Mouse (Mus musculus): ENCODE measurements around the gene Xrn1.
"Not testable (repeated sequence)": the region's sequence is repeated elsewhere in the genome, so short reads cannot be mapped to it uniquely, and the experiment has no call there.

The Xrn1 gene

DNA sequence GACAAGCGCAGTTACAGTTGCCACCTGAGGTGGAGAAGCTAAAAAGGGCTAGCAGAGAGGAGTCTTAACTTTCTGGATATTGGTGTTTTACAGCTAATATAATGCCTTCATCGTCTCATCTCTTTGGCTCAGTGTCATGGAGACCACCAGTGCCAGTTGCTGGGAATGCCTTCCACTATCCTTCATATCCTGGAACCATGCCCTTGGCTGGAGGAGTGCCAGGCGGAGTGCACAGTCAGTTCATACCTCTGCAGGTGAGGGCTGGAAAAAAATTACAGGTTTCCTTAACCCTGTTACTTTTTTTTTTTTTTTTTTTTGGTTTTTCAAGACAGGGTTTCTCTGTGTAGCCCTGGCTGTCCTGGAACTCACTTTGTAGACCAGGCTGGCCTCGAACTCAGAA, 96.9 kb downstream of the Xrn1 start:
- DNase-seq (ENCODE audit: inconsistent ontology term): no peak

- DNase-seq (ENCODE audit: inconsistent ontology term): no peak
Observed at GRCm38 (mm10) chr9:96054878-96055277, 100.3 kb downstream of the Xrn1 start.

DNA sequence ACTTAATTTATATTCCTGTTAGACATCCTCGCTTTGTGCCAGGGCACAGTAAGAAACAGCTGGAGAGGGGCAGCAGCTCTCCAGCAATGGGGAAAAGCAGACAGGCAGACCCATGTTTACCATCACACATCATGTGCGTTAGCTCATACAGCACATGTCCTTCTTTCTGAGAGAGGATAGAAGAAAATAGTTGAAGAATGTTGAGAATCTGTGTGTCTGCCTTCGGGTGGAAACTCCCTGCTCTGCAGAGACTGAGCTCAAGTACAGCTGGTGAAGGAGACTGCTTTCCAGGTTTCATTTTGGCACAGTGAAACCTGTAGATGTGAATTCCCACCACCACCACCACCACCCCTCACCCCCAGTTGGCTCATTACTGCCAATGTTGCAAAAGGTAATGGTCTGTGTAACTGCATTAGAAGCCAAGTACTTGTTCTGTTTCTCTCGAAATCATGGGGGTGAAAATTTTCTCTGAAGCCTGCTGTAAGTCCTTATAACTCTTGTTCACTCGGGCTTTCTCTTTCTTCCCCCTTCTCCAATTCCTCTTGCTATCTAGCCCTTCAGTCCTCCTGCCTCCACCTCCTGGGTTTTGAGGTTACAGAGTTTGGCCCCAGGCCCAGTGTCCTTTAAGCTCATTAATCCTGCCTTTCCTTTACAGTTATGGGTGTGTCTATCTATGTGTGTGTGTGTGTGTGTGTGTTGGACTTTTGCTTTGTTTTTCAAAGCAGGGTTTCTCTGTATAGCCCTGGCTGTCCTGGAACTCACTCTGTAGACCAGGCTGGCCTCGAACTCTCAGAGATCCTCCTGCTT, 102.1 kb downstream of the Xrn1 start:
- DNase-seq (ENCODE audit: inconsistent ontology term): peak; percentile 6

- no peak for DNase-seq (ENCODE audit: inconsistent ontology term)
Observed at GRCm38 (mm10) chr9:96063083-96063802, 108.7 kb downstream of the Xrn1 start.

DNA sequence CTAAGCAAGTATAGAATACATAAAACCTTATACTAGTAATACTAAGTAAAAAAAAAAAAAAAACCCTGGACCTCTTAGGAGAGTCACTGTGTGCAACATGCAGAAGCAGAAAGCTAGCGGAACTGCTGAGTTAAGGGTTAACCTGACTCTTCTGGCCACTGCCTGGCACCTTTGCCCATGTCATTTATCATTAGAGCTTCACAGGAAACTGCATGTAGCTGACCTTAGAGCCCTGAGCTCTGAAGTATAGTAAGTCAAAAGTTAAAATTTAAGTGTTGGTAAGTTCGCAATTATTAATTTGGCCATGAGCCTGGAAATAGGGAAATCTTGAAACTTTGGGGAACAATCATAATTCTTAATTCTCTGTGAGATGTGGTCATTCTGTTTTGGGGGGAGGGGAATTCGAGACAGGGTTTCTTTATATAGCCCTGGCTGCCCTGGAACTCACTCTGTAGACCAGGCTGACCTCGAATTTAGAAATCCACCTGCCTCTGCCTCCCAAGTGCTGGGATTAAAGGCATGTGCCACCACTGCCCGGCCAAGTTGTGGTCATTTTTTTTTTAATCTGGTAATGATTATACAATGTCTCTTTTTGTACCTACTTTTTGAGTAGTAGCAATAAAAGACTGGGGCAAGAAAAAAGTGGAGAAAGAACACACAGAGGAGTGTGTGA, 109.4 kb downstream of the Xrn1 start:
- no peak for DNase-seq (ENCODE audit: inconsistent ontology term)

DNA sequence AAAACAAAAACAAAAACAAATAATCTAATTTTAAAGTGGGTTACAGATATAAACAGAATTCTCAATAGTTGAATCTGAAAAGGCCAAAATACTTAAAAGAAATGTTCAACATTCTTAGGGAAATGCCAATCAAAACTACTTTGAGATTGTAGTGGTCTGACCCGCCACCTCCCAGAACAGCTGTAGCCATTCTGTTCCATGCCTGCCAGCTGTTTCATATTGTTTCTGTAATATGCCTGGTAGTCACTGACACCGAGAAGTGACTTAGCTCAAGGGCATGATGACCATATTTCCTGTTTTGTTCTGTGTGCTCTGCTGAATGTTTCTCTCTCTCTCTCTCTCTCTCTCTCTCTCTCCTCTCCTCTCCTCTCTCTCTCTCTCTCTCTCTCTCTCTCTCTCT, 112.9 kb downstream of the Xrn1 start:
- DNase-seq (ENCODE audit: inconsistent ontology term): no peak

- no peak for DNase-seq (ENCODE audit: inconsistent ontology term)
Observed at GRCm38 (mm10) chr9:96078752-96079315, 124.3 kb downstream of the Xrn1 start.

GRCm38 (mm10) chr9:96085293-96085692, 130.7 kb downstream of the Xrn1 start:
- DNase-seq (ENCODE audit: inconsistent ontology term): no peak

DNA sequence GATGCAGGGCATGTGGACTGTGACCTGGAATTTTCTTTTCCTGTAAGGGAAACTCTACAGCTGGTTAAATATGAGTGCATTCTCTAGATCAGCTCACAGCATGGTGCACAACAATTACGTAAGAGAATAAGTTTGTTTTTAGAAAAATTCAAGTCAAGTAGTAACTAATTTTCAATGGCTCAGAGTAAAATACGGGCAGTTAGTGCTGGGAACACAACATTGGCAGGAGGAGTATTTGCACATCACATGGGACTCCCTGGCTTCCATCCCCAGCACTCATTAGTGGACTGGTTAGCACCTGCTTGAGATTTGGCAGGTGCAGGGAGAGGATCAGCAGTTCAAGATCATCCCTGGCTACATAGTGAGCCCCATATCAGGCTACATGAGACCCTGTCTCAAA, 133.1 kb downstream of the Xrn1 start:
- no peak for DNase-seq (ENCODE audit: inconsistent ontology term)

DNA sequence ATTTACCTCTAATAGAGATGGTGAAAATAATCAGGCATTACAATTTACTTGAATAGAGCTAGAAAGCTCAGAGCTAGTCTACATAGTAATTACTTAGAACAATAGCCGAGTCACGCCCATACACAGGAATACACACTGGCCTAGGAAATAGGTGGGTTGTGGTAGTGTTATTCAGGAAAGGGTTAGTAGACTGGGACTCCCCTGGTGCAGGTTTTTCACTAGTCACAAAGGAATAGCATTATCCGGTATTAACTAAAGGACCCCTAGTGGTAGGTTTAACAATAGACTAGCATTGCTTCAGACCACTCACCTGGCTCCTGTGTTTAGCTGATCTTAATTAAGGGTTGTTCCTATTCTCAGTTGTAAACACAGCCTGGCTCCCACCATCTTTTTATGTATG, 133.9 kb downstream of the Xrn1 start:
- DNase-seq (ENCODE audit: inconsistent ontology term): not testable (repeated sequence)

DNA sequence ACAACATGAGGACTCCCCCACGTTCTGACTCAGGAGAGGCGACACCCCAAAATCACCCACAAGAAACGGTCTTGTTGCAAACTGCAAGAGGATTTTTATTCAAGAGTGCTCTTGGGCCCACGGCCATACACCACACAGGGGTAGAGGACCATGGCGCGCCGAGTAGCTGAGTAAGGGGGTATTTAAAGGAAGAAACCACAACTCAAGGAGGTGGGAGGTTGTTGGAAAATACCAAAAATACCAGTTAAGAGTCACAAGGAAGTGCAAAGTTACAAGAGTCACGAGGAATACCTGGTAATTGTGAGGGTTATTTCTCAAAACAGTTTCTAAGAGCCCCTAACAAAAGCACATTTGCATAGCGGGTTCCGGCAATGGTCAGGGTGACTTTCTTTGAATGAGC, 138.1 kb downstream of the Xrn1 start:
- DNase-seq (ENCODE audit: inconsistent ontology term): not testable (repeated sequence)

DNA sequence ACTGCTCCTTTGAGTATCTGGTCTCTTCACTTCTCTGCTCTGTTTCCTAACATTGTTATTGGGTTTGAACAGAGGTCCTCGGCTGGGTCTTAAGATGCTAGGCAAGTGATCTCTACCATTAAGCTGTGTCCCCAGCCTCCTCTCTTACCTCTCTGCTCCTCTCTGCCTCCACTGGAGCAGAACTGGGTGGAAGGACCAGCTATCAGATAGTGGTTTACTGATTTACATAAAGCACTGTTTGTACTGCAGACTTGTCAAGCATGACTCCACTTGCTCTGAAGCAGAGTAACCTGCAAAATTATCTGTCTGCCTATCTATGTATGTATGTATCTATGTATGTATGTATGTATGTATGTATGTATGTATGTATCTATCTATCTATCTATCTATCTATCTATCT, 138.7 kb downstream of the Xrn1 start:
- DNase-seq (ENCODE audit: inconsistent ontology term): no peak

- DNase-seq (ENCODE audit: inconsistent ontology term): no peak
Observed at GRCm38 (mm10) chr9:96094341-96094740, 139.8 kb downstream of the Xrn1 start.

GRCm38 (mm10) chr9:96095192-96095591, 140.6 kb downstream of the Xrn1 start:
- no peak for DNase-seq (ENCODE audit: inconsistent ontology term)

- DNase-seq (ENCODE audit: inconsistent ontology term): no peak
Observed at GRCm38 (mm10) chr9:96102846-96103245, 148.3 kb downstream of the Xrn1 start.
